Mouse (Mus musculus): Measurements from ENCODE around the gene Iqcc. TPM values are rescaled to one million over a fixed set of nuclear protein-coding genes. Genes with fewer than 3 reads are reported as not detected.

Gene Iqcc
- total and polyA plus RNA-seq, 3 experiments = 13.0 to 30.9 (median 19.7) TPM

DNA sequence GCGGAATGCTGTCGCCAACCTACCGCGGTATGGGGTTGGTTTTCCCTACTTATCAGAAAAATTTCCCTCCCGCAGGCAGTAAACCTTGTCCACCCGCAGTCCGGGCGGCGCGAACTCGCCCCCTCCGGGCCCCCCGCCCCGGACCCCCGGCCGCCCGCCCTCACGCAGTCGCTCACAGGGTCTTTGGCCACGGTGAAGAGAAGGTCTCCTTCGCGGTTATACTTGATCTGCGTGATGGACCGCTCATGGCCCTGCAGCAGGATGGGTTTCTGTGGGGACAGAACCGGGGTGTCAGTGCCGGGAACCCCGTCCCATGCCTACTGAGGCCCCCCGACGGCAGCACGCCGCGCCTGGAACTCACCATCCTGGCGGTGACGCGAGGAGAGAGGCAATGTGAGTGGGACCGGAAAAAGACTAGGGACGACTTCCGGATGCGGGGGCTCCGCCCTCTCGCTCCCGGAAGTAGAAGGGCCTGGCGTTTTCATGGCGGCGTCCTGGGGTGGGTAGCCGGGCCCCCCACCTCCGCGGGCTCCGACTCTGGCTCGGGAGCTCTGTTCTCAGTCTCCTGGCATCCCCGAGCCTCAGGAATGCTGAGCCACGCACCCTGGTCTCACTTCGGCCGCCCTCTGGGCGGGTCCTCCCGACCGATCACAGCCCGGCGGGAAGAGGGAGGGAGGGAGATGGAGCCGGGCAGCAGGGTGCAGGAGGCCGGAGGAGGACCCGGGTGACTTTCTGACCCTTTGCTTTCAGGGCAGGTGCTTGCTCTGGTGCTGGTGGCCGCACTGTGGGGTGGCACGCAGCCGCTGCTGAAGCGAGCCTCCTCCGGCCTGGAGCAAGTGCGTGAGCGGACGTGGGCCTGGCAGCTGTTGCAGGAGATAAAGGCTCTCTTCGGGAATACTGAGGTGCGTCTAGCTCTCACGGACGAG, 18.4 kb downstream of the Iqcc start, which contains the start of the genes Eif3i and Tmem234:
Gene Eif3i (minus strand): TSS at position 416 of the 926 bp plus-strand sequence.
Gene Tmem234 (plus strand): TSS at position 436 of the 926 bp plus-strand sequence.
- peaks cover 4% of the 10 kb centered on the region for H3K79me2 ChIP-seq (replicated peaks; ENCODE audit: control insufficient read depth, insufficient read depth, low read length)
- intact Hi-C loops (cut with DNase I) = loop anchor here (2.0 kb wide), 1 partner anchor 58 kb away; the partner anchor contains the start of gene Hdac1
- TF ChIP-seq POLR2A (IDR thresholded peaks at IDR 0.05; ENCODE audit: insufficient read depth, low read depth, low read length) (peak; percentile 79), EP300 (IDR thresholded peaks at IDR 0.05; ENCODE audit: insufficient read depth, low read depth, low read length) (0 out of 2 replicates have a peak, but pooled peaks have one; percentile 25), CTCF (IDR thresholded peaks at IDR 0.05) (peak; percentile 20; the same call in 1 of the 2 replicates)
- H3K4me1 ChIP-seq (ENCODE audit: control insufficient read depth, insufficient read depth, low read length) = peaks cover 4% of the 10 kb centered on the region
- no peaks in the 10 kb centered on the region for H3K27me3 ChIP-seq (ENCODE audit: control insufficient read depth, insufficient read depth, low read length)
- WGBS = under 1% methylated on average over 74 of the region's 74 CpGs
- H3K27ac ChIP-seq = peak within 1 kb of the TSS; percentile 77
- peak within 1 kb of the TSS; percentile 90 for H3K4me3 ChIP-seq
- H3K9ac ChIP-seq (ENCODE audit: low read depth, low read length) = peak within 1 kb of the TSS; percentile 63
- DNase-seq = peak; percentile 87 to 89
- H3K36me3 ChIP-seq (ENCODE audit: control insufficient read depth, insufficient read depth, low read length) = no peaks in the 10 kb centered on the region; the same call in 1 of the 2 replicates

DNA sequence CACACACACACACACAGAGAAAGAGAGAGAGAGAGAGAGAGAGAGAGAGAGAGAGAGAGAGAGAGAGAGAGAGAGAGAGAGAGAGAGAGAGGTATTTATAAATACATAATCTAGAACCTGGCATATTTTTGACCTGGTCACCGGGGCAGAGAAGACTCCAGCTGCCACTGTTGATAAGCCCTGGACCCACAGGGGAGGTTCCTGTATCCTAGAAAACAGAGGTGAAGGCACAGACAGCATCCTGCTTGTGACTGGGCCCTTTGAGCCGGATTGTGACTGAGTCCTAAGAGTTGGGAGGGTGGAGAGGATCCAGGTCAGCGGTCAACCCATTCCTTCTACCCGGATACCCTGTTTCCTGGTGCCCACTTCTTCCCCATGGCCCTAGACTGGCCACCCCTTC, 30.0 kb downstream of the Iqcc start:
- TF ChIP-seq EP300 (IDR thresholded peaks at IDR 0.05; ENCODE audit: insufficient read depth, low read depth, low read length) = no peak
- H3K4me1 ChIP-seq (ENCODE audit: control insufficient read depth, insufficient read depth, low read length) = no peaks in the 10 kb centered on the region
- H3K4me3 ChIP-seq = no peak overlapping the region
- 52% methylated on average over 4 of the region's 4 CpGs for WGBS
- H3K36me3 ChIP-seq (ENCODE audit: control insufficient read depth, insufficient read depth, low read length) = no peaks in the 10 kb centered on the region
- no peaks in the 10 kb centered on the region for H3K27me3 ChIP-seq (ENCODE audit: control insufficient read depth, insufficient read depth, low read length)
- no peak overlapping the region for H3K27ac ChIP-seq
- DNase-seq = no peak
- intact Hi-C loops (cut with DNase I) = no loop called here
- H3K9ac ChIP-seq (ENCODE audit: low read depth, low read length) = no peak overlapping the region
- H3K79me2 ChIP-seq (replicated peaks; ENCODE audit: control insufficient read depth, insufficient read depth, low read length) = no peaks in the 10 kb centered on the region

DNA sequence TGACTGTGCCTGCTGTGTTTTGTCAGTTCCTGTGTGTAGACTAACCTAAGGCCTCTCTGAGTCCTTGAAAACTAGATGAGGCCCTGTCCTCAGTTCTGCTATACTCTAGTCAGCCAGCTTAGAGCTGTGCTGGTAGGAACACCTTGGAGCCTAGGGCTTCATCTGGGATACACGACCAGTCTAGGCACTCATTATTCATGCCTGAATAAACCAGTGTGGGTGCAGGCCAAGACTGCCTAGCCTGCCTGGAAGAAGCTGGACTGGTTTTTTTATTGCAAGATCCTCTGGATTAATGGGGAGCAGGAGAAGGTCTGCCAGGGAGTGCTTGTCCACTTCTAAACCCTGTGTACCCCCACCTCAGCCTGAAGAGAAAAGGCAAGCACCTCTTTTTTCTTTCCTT, 32.0 kb downstream of the Iqcc start:
- Histone ChIP-seq H3K36me3 (ENCODE audit: control insufficient read depth, insufficient read depth, low read length) (no peaks in the 10 kb centered on the region), H3K79me2 (replicated peaks; ENCODE audit: control insufficient read depth, insufficient read depth, low read length) (no peaks in the 10 kb centered on the region), H3K27ac (no peak overlapping the region), H3K4me1 (ENCODE audit: control insufficient read depth, insufficient read depth, low read length) (no peaks in the 10 kb centered on the region), H3K4me3 (no peak overlapping the region), H3K9ac (ENCODE audit: low read depth, low read length) (no peak overlapping the region), H3K27me3 (ENCODE audit: control insufficient read depth, insufficient read depth, low read length) (no peaks in the 10 kb centered on the region)
- intact Hi-C loops (cut with DNase I) = no loop called here
- WGBS = 76% methylated on average over 1 of the region's 1 CpGs
- no peak for TF ChIP-seq CTCF (IDR thresholded peaks at IDR 0.05)
- no peak for TF ChIP-seq EP300 (IDR thresholded peaks at IDR 0.05; ENCODE audit: insufficient read depth, low read depth, low read length)
- no peak for TF ChIP-seq POLR2A (IDR thresholded peaks at IDR 0.05; ENCODE audit: insufficient read depth, low read depth, low read length)
- DNase-seq = no peak

DNA sequence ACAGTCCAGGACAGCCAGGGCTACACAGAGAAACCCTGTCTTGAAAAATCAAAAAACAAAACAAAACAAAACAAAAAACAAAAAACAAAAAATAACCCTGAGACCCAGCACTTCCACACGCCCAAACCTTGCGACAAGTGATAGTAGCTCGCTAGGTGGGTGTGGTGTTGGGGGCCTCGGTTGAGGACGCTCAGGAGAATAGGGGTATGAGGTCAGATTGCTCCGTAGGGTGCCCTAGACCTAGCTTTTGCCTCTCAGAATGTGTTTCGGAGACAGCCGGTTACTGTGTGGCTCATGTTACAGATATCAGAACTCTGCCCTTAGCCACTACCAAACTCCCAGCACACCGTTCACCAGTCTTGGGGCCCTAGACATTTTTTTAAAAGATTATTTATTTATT, 33.1 kb downstream of the Iqcc start:
- no peaks in the 10 kb centered on the region for H3K27me3 ChIP-seq (ENCODE audit: control insufficient read depth, insufficient read depth, low read length)
- no peak overlapping the region for H3K4me3 ChIP-seq
- no peaks in the 10 kb centered on the region for H3K79me2 ChIP-seq (replicated peaks; ENCODE audit: control insufficient read depth, insufficient read depth, low read length)
- no peaks in the 10 kb centered on the region for H3K36me3 ChIP-seq (ENCODE audit: control insufficient read depth, insufficient read depth, low read length)
- 92% methylated on average over 9 of the region's 9 CpGs for WGBS
- TF ChIP-seq POLR2A (IDR thresholded peaks at IDR 0.05; ENCODE audit: insufficient read depth, low read depth, low read length) (no peak), CTCF (IDR thresholded peaks at IDR 0.05) (no peak), EP300 (IDR thresholded peaks at IDR 0.05; ENCODE audit: insufficient read depth, low read depth, low read length) (no peak)
- no peak for DNase-seq
- intact Hi-C loops (cut with DNase I) = loop anchor here (2.0 kb wide), 1 partner anchor 23 kb away; no protein-coding TSS in a partner anchor
- no peak overlapping the region for H3K9ac ChIP-seq (ENCODE audit: low read depth, low read length)
- H3K4me1 ChIP-seq (ENCODE audit: control insufficient read depth, insufficient read depth, low read length) = no peaks in the 10 kb centered on the region
- no peak overlapping the region for H3K27ac ChIP-seq

DNA sequence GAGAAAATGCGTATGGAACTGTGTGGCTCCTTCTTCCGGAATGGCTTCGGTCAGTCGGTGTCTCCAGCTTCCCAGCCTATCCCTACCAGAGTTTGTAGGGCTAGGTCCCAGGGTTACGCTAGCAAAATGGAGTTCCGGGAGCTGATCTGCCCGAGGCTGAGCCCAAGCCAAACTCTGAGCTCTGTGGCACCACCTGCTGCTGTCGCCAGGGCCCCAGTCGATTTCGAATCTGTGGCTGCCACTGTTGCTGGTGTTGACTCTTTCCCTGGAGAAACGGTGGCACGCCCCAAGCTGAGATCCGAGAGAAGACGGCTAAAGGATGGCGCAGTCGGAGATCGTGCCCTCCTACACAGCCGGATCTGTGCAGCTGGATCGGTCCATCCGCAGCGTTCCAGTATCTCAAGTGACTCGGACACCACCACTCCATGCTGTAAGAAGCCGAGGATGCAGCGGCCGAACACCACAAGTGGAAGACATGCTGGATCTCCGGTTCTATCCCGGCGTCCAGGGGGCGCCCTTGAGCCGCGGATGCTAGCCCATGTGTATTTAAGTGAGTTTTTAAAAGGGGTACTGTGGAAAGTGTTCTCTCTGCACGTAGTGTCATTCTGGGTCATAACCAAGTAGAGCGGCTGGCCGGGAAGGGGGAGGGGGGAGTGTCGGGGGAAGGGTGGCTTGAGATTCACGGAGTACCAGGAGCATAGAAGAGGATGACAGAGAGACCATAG, 33.9 kb downstream of the Iqcc start:
- intact Hi-C loops (cut with DNase I) = loop anchor here (2.0 kb wide), 1 partner anchor 24 kb away; no protein-coding TSS in a partner anchor
- peak overlapping the region; percentile 64 for H3K4me3 ChIP-seq
- H3K36me3 ChIP-seq (ENCODE audit: control insufficient read depth, insufficient read depth, low read length) = no peaks in the 10 kb centered on the region
- 3% methylated on average over 36 of the region's 36 CpGs for WGBS
- H3K4me1 ChIP-seq (ENCODE audit: control insufficient read depth, insufficient read depth, low read length) = 0 out of 2 replicates have a peak, but pooled peaks cover 2% of the 10 kb centered on the region
- DNase-seq = peak; percentile 87 to 90
- H3K27me3 ChIP-seq (ENCODE audit: control insufficient read depth, insufficient read depth, low read length) = no peaks in the 10 kb centered on the region
- H3K79me2 ChIP-seq (replicated peaks; ENCODE audit: control insufficient read depth, insufficient read depth, low read length) = no peaks in the 10 kb centered on the region
- TF ChIP-seq EP300 (IDR thresholded peaks at IDR 0.05; ENCODE audit: insufficient read depth, low read depth, low read length) (0 out of 2 replicates have a peak, but pooled peaks have one; percentile 26), CTCF (IDR thresholded peaks at IDR 0.05) (peak; percentile 80), POLR2A (IDR thresholded peaks at IDR 0.05; ENCODE audit: insufficient read depth, low read depth, low read length) (no peak)
- H3K27ac ChIP-seq = peak overlapping the region; percentile 58
- H3K9ac ChIP-seq (ENCODE audit: low read depth, low read length) = peak overlapping the region; percentile 90
